Mouse (Mus musculus): ENCODE measurements around the gene Mepce. TPM values are rescaled to one million over a fixed set of nuclear protein-coding genes. Genes with fewer than 3 reads are reported as not detected.

The Mepce gene
- polyA plus RNA-seq, 1 experiment from 2014 or later = 11.5 TPM

Other genes starting within 250 kb of the Mepce start
- gene Actl6b, start 234.1 kb downstream of the Mepce start, polyA plus RNA-seq (2015; fragmentation: Nextera tagmentation; extraction: Ambion mirVana) = 0.24 and 0.71 TPM in 2 replicates
- gene Tfr2, start 217.8 kb downstream of the Mepce start, polyA plus RNA-seq (2015; fragmentation: Nextera tagmentation; extraction: Ambion mirVana) = 0.31 and 0.40 TPM in 2 replicates
- gene Mospd3, start 186.6 kb downstream of the Mepce start, polyA plus RNA-seq (2015; fragmentation: Nextera tagmentation; extraction: Ambion mirVana) = 31.6 and 32.8 TPM in 2 replicates
- gene Pcolce, start 173.9 kb downstream of the Mepce start, polyA plus RNA-seq (2015; fragmentation: Nextera tagmentation; extraction: Ambion mirVana) = 130 TPM in 2 replicates
- 0.08 and 0.21 TPM in 2 replicates for gene Fbxo24, start 158.7 kb downstream of the Mepce start, polyA plus RNA-seq (2015; fragmentation: Nextera tagmentation; extraction: Ambion mirVana)
- gene Lrch4, start 158.5 kb downstream of the Mepce start, polyA plus RNA-seq (2015; fragmentation: Nextera tagmentation; extraction: Ambion mirVana) = 35.7 and 37.1 TPM in 2 replicates
- 9.4 and 9.6 TPM in 2 replicates for gene Gm20605, start 158.5 kb downstream of the Mepce start, polyA plus RNA-seq (2015; fragmentation: Nextera tagmentation; extraction: Ambion mirVana)
- 6.5 and 8.3 TPM in 2 replicates for gene Sap25, start 146.3 kb downstream of the Mepce start, polyA plus RNA-seq (2015; fragmentation: Nextera tagmentation; extraction: Ambion mirVana)
- 0.06 TPM in 1 of 2 replicates, not detected in the other for gene Irs3, start 141.9 kb downstream of the Mepce start, polyA plus RNA-seq (2015; fragmentation: Nextera tagmentation; extraction: Ambion mirVana)
- gene Agfg2, start 102.9 kb downstream of the Mepce start, polyA plus RNA-seq (2015; fragmentation: Nextera tagmentation; extraction: Ambion mirVana) = 15.5 and 16.7 TPM in 2 replicates
- gene Nyap1, start 46.0 kb downstream of the Mepce start, polyA plus RNA-seq (2015; fragmentation: Nextera tagmentation; extraction: Ambion mirVana) = 1.6 and 1.8 TPM in 2 replicates
- gene Tsc22d4, start 41.9 kb downstream of the Mepce start, polyA plus RNA-seq (2015; fragmentation: Nextera tagmentation; extraction: Ambion mirVana) = 136 and 150 TPM in 2 replicates
- gene Ppp1r35, start 8.8 kb downstream of the Mepce start, polyA plus RNA-seq (2015; fragmentation: Nextera tagmentation; extraction: Ambion mirVana) = 33.7 and 33.9 TPM in 2 replicates
- 23.1 and 28.2 TPM in 2 replicates for gene Zcwpw1, start 143 bp upstream of the Mepce start, polyA plus RNA-seq (2015; fragmentation: Nextera tagmentation; extraction: Ambion mirVana)
- 3.4 and 4.0 TPM in 2 replicates for gene Pilra, start 48.6 kb upstream of the Mepce start, polyA plus RNA-seq (2015; fragmentation: Nextera tagmentation; extraction: Ambion mirVana)
- gene Pilrb1, start 70.5 kb upstream of the Mepce start, polyA plus RNA-seq (2015; fragmentation: Nextera tagmentation; extraction: Ambion mirVana) = 0.76 and 0.78 TPM in 2 replicates
- 0.83 and 1.1 TPM in 2 replicates for gene Pilrb2, start 84.2 kb upstream of the Mepce start, polyA plus RNA-seq (2015; fragmentation: Nextera tagmentation; extraction: Ambion mirVana)
- gene Cyp3a13, start 134.0 kb upstream of the Mepce start, polyA plus RNA-seq (2015; fragmentation: Nextera tagmentation; extraction: Ambion mirVana) = 0.33 and 0.37 TPM in 2 replicates
- gene Gjc3, start 175.4 kb upstream of the Mepce start, polyA plus RNA-seq (2015; fragmentation: Nextera tagmentation; extraction: Ambion mirVana) = 0.10 and 0.12 TPM in 2 replicates
- gene Azgp1, start 193.9 kb upstream of the Mepce start, polyA plus RNA-seq (2015; fragmentation: Nextera tagmentation; extraction: Ambion mirVana) = 0.17 TPM in 1 of 2 replicates, not detected in the other
- gene Smok3a, start 233.6 kb upstream of the Mepce start, polyA plus RNA-seq (2015; fragmentation: Nextera tagmentation; extraction: Ambion mirVana) = not detected in 2 replicates
- gene Smok3b, start 233.8 kb upstream of the Mepce start, polyA plus RNA-seq (2015; fragmentation: Nextera tagmentation; extraction: Ambion mirVana) = not detected in 2 replicates